Mouse (Mus musculus) limb, embryonic 14.5 days (tissue): ENCODE results near the gene Nrxn3. TPM values are rescaled to one million over a fixed set of nuclear protein-coding genes. Genes with fewer than 3 reads are reported as not detected.

ENCODE experiments used
- ATAC-seq: fragments of 200-750 bp; cut with Nextera tagmentation; 2 replicates; pipeline ENCODE4 v1.8.0; 2017; ENCODE audit warnings: low read depth, moderate number of reproducible peaks, moderate TSS enrichment; ENCODE audit not compliant: low FRiP score
- DNase-seq: peaks from one replicate; pipeline ENCODE4 v3.0.0-alpha.2; 2015; ENCODE audit warnings: low spot score
- H3K27ac ChIP-seq: fragments of 300-500 bp; sonication (generic); replicated peaks from 2 replicates; pipeline ENCODE4 v1.5.1; 2014; ENCODE audit warnings: low read depth, mild to moderate bottlenecking, low read length, moderate library complexity, mixed read lengths
- H3K27me3 ChIP-seq: fragments of 300-500 bp; sonication (generic); 2 replicates; pipeline ENCODE4 v1.6.1; 2014; ENCODE audit warnings: low read length, mixed read lengths; ENCODE audit not compliant: control insufficient read depth, insufficient read depth
- H3K36me3 ChIP-seq: fragments of 300-500 bp; sonication (generic); 2 replicates; pipeline ENCODE4 v1.6.1; 2014; ENCODE audit warnings: mild to moderate bottlenecking, low read length, moderate library complexity, mixed read lengths; ENCODE audit not compliant: control insufficient read depth, insufficient read depth
- H3K4me1 ChIP-seq: fragments of 300-500 bp; sonication (generic); 2 replicates; pipeline ENCODE4 v1.6.1; 2014; ENCODE audit warnings: antibody characterized with exemption, low read length, mixed read lengths; ENCODE audit not compliant: control insufficient read depth, insufficient read depth
- H3K4me2 ChIP-seq: fragments of 300-500 bp; sonication (generic); replicated peaks from 2 replicates; pipeline ENCODE4 v1.6.1; 2014; ENCODE audit warnings: low read depth, mild to moderate bottlenecking, low read length, moderate library complexity; ENCODE audit not compliant: severe bottlenecking
- H3K4me3 ChIP-seq: fragments of 300-500 bp; sonication (generic); replicated peaks from 2 replicates; pipeline ENCODE4 v1.5.1; 2014; ENCODE audit warnings: low read length
- H3K9ac ChIP-seq: fragments of 300-500 bp; sonication (generic); 2 replicates; pipeline ENCODE4 v1.6.1; 2014; ENCODE audit warnings: mild to moderate bottlenecking, low read depth, low read length, moderate library complexity; ENCODE audit not compliant: severe bottlenecking
- H3K9me3 ChIP-seq: fragments of 300-500 bp; sonication (generic); 2 replicates; pipeline ENCODE4 v1.6.1; 2016; ENCODE audit warnings: low read length; ENCODE audit not compliant: control insufficient read depth
- POLR2A ChIP-seq: fragments of 200-500 bp; IDR thresholded peaks from 2 replicates; pipeline ENCODE4 v1.8.0; 2012; ENCODE audit warnings: inconsistent platforms, mild to moderate bottlenecking, moderate library complexity, borderline replicate concordance; ENCODE audit not compliant: insufficient read depth, insufficient read length; ENCODE audit errors: extremely low read depth
- WGBS: fragments of 180-500 bp; shearing (Covaris S2); extraction: QIAGEN DNeasy Blood & Tissue Kit; methylation state at CpG from one replicate; pipeline ENCODE4 v1.1.7; 2014; 5-methylcytosine and 5-hydroxymethylcytosine counted together
- polyA plus RNA-seq, 2 experiments: library from polyadenylated mRNA; depleted of rRNA in 1 of 2; stranded (reverse) in 1 of 2; unstranded in 1 of 2; fragments of >200 nt; fragmentation: Nextera tagmentation in 1 of 2; extraction: Ambion mirVana in 1 of 2; gene quantifications; 2 replicates each; pipeline versions ENCODE4 v1.2.1 to v1.2.3; 2012 to 2014

The Nrxn3 gene
- polyA plus RNA-seq, 2 experiments = 0.74 to 1.4 TPM

DNA sequence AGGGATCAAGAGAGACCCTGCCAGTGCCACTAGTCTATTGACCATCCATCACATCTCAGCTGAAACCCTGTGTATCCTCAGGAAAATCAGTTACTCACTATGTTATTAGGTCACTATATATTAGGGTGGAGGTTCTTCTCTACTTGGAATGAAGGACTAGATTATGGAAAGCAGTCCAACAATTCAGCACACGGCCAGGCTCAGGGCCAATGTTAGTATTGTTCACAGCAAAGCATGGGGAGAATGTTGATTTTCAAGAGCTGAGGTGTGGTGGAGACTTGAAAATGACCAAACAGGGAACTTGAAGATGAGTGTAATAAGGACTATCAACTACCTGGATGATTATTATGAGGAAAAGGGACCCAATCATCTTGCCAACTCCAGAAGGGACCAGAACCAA, 1209.7 kb downstream of the Nrxn3 start:
- H3K4me2 ChIP-seq = no peak overlapping the region
- no peaks in the 10 kb centered on the region for H3K27me3 ChIP-seq
- WGBS = 87% methylated on average over 1 of the region's 1 CpGs
- DNase-seq (no peak), ATAC-seq (no peak)
- no peaks in the 10 kb centered on the region for H3K4me1 ChIP-seq
- H3K9ac ChIP-seq = no peak overlapping the region
- no peak for TF ChIP-seq POLR2A
- H3K4me3 ChIP-seq = no peak overlapping the region
- H3K36me3 ChIP-seq = no peaks in the 10 kb centered on the region
- no peaks in the 10 kb centered on the region for H3K9me3 ChIP-seq
- H3K27ac ChIP-seq = no peak overlapping the region

GRCm38 (mm10) chr12:89933630-89934029, 1211.0 kb downstream of the Nrxn3 start:
- H3K9me3 ChIP-seq = no peaks in the 10 kb centered on the region
- WGBS = 64% methylated on average over 5 of the region's 5 CpGs
- no peaks in the 10 kb centered on the region for H3K4me1 ChIP-seq
- no peak overlapping the region for H3K27ac ChIP-seq
- H3K27me3 ChIP-seq = no peaks in the 10 kb centered on the region
- no peak for TF ChIP-seq POLR2A
- ATAC-seq (no peak), DNase-seq (peak; percentile 41)
- no peak overlapping the region for H3K4me3 ChIP-seq
- H3K4me2 ChIP-seq = no peak overlapping the region
- H3K9ac ChIP-seq = no peak overlapping the region
- H3K36me3 ChIP-seq = no peaks in the 10 kb centered on the region

DNA sequence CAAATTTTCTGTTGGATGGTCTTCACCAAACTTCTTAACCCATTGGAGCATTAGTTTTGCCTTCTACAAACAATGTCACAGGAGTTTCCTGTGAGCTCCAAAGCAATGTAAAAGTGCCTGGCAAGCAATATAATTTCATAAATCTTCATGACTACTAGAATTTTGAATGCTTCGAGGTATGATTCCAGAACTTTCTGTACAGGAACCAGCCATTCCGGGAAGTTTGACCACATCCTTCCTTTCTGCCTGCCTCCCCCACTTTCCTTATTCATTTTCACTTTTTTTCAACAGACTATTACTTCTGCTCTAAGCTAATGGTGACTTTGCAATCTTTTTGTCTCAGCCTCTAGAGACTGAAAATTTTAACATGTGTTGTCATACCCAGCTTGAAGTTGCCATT, 1218.1 kb downstream of the Nrxn3 start:
- DNase-seq = no peak
- no peak overlapping the region for H3K27ac ChIP-seq

GRCm38 (mm10) chr12:89945911-89946502, 1223.3 kb downstream of the Nrxn3 start:
- Histone ChIP-seq H3K27ac (no peak overlapping the region), H3K9me3 (no peaks in the 10 kb centered on the region), H3K36me3 (no peaks in the 10 kb centered on the region), H3K4me1 (no peaks in the 10 kb centered on the region), H3K27me3 (no peaks in the 10 kb centered on the region), H3K4me3 (no peak overlapping the region), H3K4me2 (no peak overlapping the region), H3K9ac (no peak overlapping the region)
- ATAC-seq (no peak), DNase-seq (no peak)
- no peak for TF ChIP-seq POLR2A
- WGBS = 77% methylated on average over 2 of the region's 2 CpGs

More for the DNA sequence above, 1218.1 kb downstream of the Nrxn3 start:
- Histone ChIP-seq H3K27me3 (no peaks in the 10 kb centered on the region), H3K9ac (no peak overlapping the region), H3K4me3 (no peak overlapping the region), H3K4me1 (no peaks in the 10 kb centered on the region), H3K36me3 (no peaks in the 10 kb centered on the region), H3K9me3 (no peaks in the 10 kb centered on the region), H3K4me2 (no peak overlapping the region)
- TF ChIP-seq POLR2A = no peak
- WGBS = 84% methylated on average over 2 of the region's 2 CpGs
- no peak for ATAC-seq

DNA sequence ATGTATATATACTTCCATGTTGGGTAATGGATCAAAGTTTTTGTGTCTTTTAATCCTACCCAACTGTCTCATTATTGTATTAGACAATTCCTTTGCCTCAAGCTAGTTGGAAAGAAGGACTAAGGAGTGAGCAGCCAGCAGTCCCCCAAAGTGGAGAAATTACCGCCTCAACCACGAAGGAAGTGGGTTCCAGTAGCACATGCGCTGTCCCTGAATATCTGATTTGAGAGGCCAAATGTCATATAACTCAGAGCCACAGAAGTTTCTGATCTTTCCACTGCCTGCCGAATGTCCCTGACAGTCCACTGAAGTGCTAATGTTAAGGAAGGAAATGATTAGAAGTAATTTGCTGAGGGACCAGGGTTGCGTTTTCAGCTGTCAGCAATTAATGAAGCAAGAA, 1223.8 kb downstream of the Nrxn3 start:
- no peak for TF ChIP-seq POLR2A
- ATAC-seq = no peak
- H3K9ac ChIP-seq = no peak overlapping the region
- no peak for DNase-seq
- 33% methylated on average over 5 of the region's 5 CpGs for WGBS
- H3K36me3 ChIP-seq = no peaks in the 10 kb centered on the region
- no peaks in the 10 kb centered on the region for H3K27me3 ChIP-seq
- no peak overlapping the region for H3K4me2 ChIP-seq
- no peaks in the 10 kb centered on the region for H3K4me1 ChIP-seq
- no peak overlapping the region for H3K4me3 ChIP-seq
- no peaks in the 10 kb centered on the region for H3K9me3 ChIP-seq
- H3K27ac ChIP-seq = no peak overlapping the region

DNA sequence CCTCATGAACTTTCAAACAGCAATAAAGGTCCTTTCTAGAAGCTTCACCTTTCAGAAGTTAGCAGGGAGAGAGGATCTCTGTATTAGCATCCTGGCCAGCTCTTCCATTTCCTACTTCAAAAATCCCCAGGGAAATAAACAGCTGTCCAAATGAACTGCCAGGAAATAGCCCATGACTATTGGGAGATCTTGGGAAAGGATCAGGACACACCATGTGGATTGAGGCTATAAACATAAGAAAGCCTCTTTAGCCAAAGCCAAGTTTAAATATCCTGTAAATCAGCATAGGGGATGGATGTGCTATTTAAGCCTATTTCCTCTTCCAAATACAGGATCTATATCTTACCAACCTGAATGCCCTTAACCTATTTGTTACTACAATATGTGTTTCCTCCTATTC, 1230.6 kb downstream of the Nrxn3 start:
- ATAC-seq = no peak
- TF ChIP-seq POLR2A = no peak
- no peaks in the 10 kb centered on the region for H3K4me1 ChIP-seq
- DNase-seq = peak; percentile 14
- no peaks in the 10 kb centered on the region for H3K36me3 ChIP-seq
- no peak overlapping the region for H3K4me3 ChIP-seq
- no peaks in the 10 kb centered on the region for H3K9me3 ChIP-seq
- no peak overlapping the region for H3K4me2 ChIP-seq
- no peaks in the 10 kb centered on the region for H3K27me3 ChIP-seq
- no peak overlapping the region for H3K9ac ChIP-seq
- H3K27ac ChIP-seq = no peak overlapping the region
